Mouse (Mus musculus) hindbrain, embryonic 15.5 days (tissue): ENCODE results near the gene Fbxo8. TPM values are rescaled to one million over a fixed set of nuclear protein-coding genes. Genes with fewer than 3 reads are reported as not detected.
A peak's percentile ranks its signal among the peaks of the same experiment; 100 is the strongest.

Experiments
- ATAC-seq: fragments of 200-750 bp; cut with Nextera tagmentation; 2 replicates; pipeline ENCODE4 v1.8.0; 2017; ENCODE audit warnings: low read depth, moderate number of reproducible peaks, moderate TSS enrichment; ENCODE audit not compliant: low FRiP score
- H3K27ac ChIP-seq: fragments of 300-500 bp; sonication (generic); replicated peaks from 2 replicates; pipeline ENCODE4 v1.5.1; 2015; ENCODE audit warnings: mild to moderate bottlenecking, inconsistent platforms
- H3K27me3 ChIP-seq: fragments of 300-500 bp; sonication (generic); 2 replicates; pipeline ENCODE4 v1.6.1; 2015; ENCODE audit warnings: control low read depth, inconsistent platforms
- H3K36me3 ChIP-seq: fragments of 300-500 bp; sonication (generic); 2 replicates; pipeline ENCODE4 v1.6.1; 2015; ENCODE audit warnings: control low read depth, inconsistent platforms
- H3K4me1 ChIP-seq: fragments of 300-500 bp; sonication (generic); replicated peaks from 2 replicates; pipeline ENCODE4 v1.6.1; 2015; ENCODE audit warnings: control low read depth, inconsistent platforms
- H3K4me2 ChIP-seq: fragments of 300-500 bp; sonication (generic); 2 replicates; pipeline ENCODE4 v1.6.1; 2015; ENCODE audit warnings: moderate library complexity, mild to moderate bottlenecking, inconsistent platforms
- H3K4me3 ChIP-seq: fragments of 300-500 bp; sonication (generic); 2 replicates; pipeline ENCODE4 v1.5.1; 2015; ENCODE audit warnings: mild to moderate bottlenecking, inconsistent platforms
- H3K9ac ChIP-seq: fragments of 300-500 bp; sonication (generic); 2 replicates; pipeline ENCODE4 v1.6.1; 2015; ENCODE audit warnings: inconsistent platforms
- H3K9me3 ChIP-seq: fragments of 300-500 bp; sonication (generic); 2 replicates; pipeline ENCODE4 v1.6.1; 2016; ENCODE audit warnings: control low read depth, inconsistent platforms
- WGBS: fragments of 180-500 bp; shearing (Covaris S2); methylation state at CpG from one replicate; pipeline ENCODE4 v1.1.7; 2015; 5-methylcytosine and 5-hydroxymethylcytosine counted together
- polyA plus RNA-seq: library from polyadenylated mRNA; unstranded; fragments of >200 nt; fragmentation: Nextera tagmentation; extraction: Ambion mirVana; gene quantifications from 2 replicates; pipeline ENCODE4 v1.2.1, GENCODE M21; 2015

Gene Fbxo8
- 37.8 and 42.4 TPM in 2 replicates for polyA plus RNA-seq

- peaks cover 17% of the 10 kb centered on the region for H3K4me1 ChIP-seq
- H3K4me3 ChIP-seq: peak within 1 kb of the TSS; percentile 86
- ATAC-seq: peak; percentile 94
- H3K4me2 ChIP-seq: peak within 1 kb of the TSS; percentile 70
- H3K36me3 ChIP-seq: no peaks in the 10 kb centered on the region
- H3K9me3 ChIP-seq: no peaks in the 10 kb centered on the region
- peak within 1 kb of the TSS; percentile 88 for H3K27ac ChIP-seq
- peak within 1 kb of the TSS; percentile 70 for H3K9ac ChIP-seq
- WGBS: under 1% methylated on average over 53 of the region's 53 CpGs
- no peaks in the 10 kb centered on the region for H3K27me3 ChIP-seq
These were observed at the start of gene Fbxo8, which contains the start of gene Cep44 for GRCm38 (mm10) chr8:56550558-56551360. Gene Fbxo8 (plus strand): TSS chr8:56551090. Gene Cep44 (minus strand): TSS chr8:56551047.

GRCm38 (mm10) chr8:56501911-56502310, 49.0 kb upstream of the Fbxo8 start:
- Histone ChIP-seq H3K4me1 (no peaks in the 10 kb centered on the region), H3K4me2 (no peak overlapping the region), H3K9ac (no peak overlapping the region), H3K4me3 (no peak overlapping the region), H3K9me3 (no peaks in the 10 kb centered on the region), H3K27ac (no peak overlapping the region), H3K36me3 (no peaks in the 10 kb centered on the region), H3K27me3 (no peaks in the 10 kb centered on the region)
- ATAC-seq: no peak

GRCm38 (mm10) chr8:56508318-56508951, 42.5 kb upstream of the Fbxo8 start:
- 57% methylated on average over 3 of the region's 3 CpGs for WGBS
- no peaks in the 10 kb centered on the region for H3K9me3 ChIP-seq
- peak; percentile 30; the same call in 1 of the 2 replicates for ATAC-seq
- H3K27me3 ChIP-seq: no peaks in the 10 kb centered on the region
- H3K4me1 ChIP-seq: no peaks in the 10 kb centered on the region
- H3K9ac ChIP-seq: no peak overlapping the region
- no peak overlapping the region for H3K4me2 ChIP-seq
- no peak overlapping the region for H3K4me3 ChIP-seq
- H3K36me3 ChIP-seq: no peaks in the 10 kb centered on the region
- H3K27ac ChIP-seq: no peak overlapping the region

GRCm38 (mm10) chr8:56508952-56509479, 41.9 kb upstream of the Fbxo8 start:
- H3K9ac ChIP-seq: no peak overlapping the region
- H3K4me1 ChIP-seq: no peaks in the 10 kb centered on the region
- H3K9me3 ChIP-seq: no peaks in the 10 kb centered on the region
- H3K4me3 ChIP-seq: no peak overlapping the region
- no peak for ATAC-seq
- no peaks in the 10 kb centered on the region for H3K36me3 ChIP-seq
- WGBS: 76% methylated on average over 4 of the region's 4 CpGs
- H3K27me3 ChIP-seq: no peaks in the 10 kb centered on the region
- no peak overlapping the region for H3K4me2 ChIP-seq
- no peak overlapping the region for H3K27ac ChIP-seq

- 79% methylated on average over 6 of the region's 6 CpGs for WGBS
- Histone ChIP-seq H3K4me1 (no peaks in the 10 kb centered on the region), H3K4me2 (no peak overlapping the region), H3K36me3 (no peaks in the 10 kb centered on the region), H3K4me3 (no peak overlapping the region), H3K9me3 (no peaks in the 10 kb centered on the region), H3K27ac (no peak overlapping the region), H3K9ac (no peak overlapping the region), H3K27me3 (no peaks in the 10 kb centered on the region)
- no peak for ATAC-seq
These were observed 32.0 kb upstream of the Fbxo8 start for GRCm38 (mm10) chr8:56518848-56519247.

GRCm38 (mm10) chr8:56520249-56520648, 30.6 kb upstream of the Fbxo8 start:
- Histone ChIP-seq H3K36me3 (no peaks in the 10 kb centered on the region), H3K27me3 (no peaks in the 10 kb centered on the region), H3K4me2 (no peak overlapping the region), H3K4me1 (no peaks in the 10 kb centered on the region), H3K27ac (no peak overlapping the region), H3K9me3 (no peaks in the 10 kb centered on the region), H3K9ac (no peak overlapping the region), H3K4me3 (no peak overlapping the region)
- WGBS: 84% methylated on average over 2 of the region's 2 CpGs
- ATAC-seq: no peak

- H3K4me3 ChIP-seq: no peak overlapping the region
- H3K36me3 ChIP-seq: no peaks in the 10 kb centered on the region
- H3K9ac ChIP-seq: no peak overlapping the region
- ATAC-seq: no peak
- no peaks in the 10 kb centered on the region for H3K27me3 ChIP-seq
- H3K4me2 ChIP-seq: no peak overlapping the region
- no peaks in the 10 kb centered on the region for H3K4me1 ChIP-seq
- no peak overlapping the region for H3K27ac ChIP-seq
- no peaks in the 10 kb centered on the region for H3K9me3 ChIP-seq
- 89% methylated on average over 4 of the region's 4 CpGs for WGBS
These were observed 29.8 kb upstream of the Fbxo8 start for GRCm38 (mm10) chr8:56521051-56521450.

- ATAC-seq: no peak
- no peaks in the 10 kb centered on the region for H3K27me3 ChIP-seq
- 90% methylated on average over 6 of the region's 6 CpGs for WGBS
- H3K9me3 ChIP-seq: no peaks in the 10 kb centered on the region
- H3K4me1 ChIP-seq: no peaks in the 10 kb centered on the region
- H3K36me3 ChIP-seq: 0 out of 2 replicates have a peak, but pooled peaks cover 3% of the 10 kb centered on the region
- no peak overlapping the region for H3K9ac ChIP-seq
- H3K4me2 ChIP-seq: no peak overlapping the region
- no peak overlapping the region for H3K27ac ChIP-seq
- H3K4me3 ChIP-seq: no peak overlapping the region
These were observed 22.0 kb upstream of the Fbxo8 start for GRCm38 (mm10) chr8:56528869-56529268.

- Histone ChIP-seq H3K27ac (no peak overlapping the region), H3K27me3 (no peaks in the 10 kb centered on the region), H3K4me1 (no peaks in the 10 kb centered on the region), H3K9me3 (no peaks in the 10 kb centered on the region), H3K9ac (no peak overlapping the region), H3K4me3 (no peak overlapping the region), H3K4me2 (no peak overlapping the region), H3K36me3 (0 out of 2 replicates have a peak, but pooled peaks cover 3% of the 10 kb centered on the region)
- ATAC-seq: no peak
- WGBS: 6% methylated on average over 3 of the region's 3 CpGs
These were observed 20.5 kb upstream of the Fbxo8 start for GRCm38 (mm10) chr8:56530359-56530758.

GRCm38 (mm10) chr8:56540706-56541105, 10.2 kb upstream of the Fbxo8 start:
- H3K27me3 ChIP-seq: no peaks in the 10 kb centered on the region
- ATAC-seq: no peak
- no peak overlapping the region for H3K9ac ChIP-seq
- no peaks in the 10 kb centered on the region for H3K9me3 ChIP-seq
- H3K4me1 ChIP-seq: no peaks in the 10 kb centered on the region
- 95% methylated on average over 7 of the region's 7 CpGs for WGBS
- no peak overlapping the region for H3K4me2 ChIP-seq
- no peak overlapping the region for H3K4me3 ChIP-seq
- peaks cover 38% of the 10 kb centered on the region for H3K36me3 ChIP-seq
- no peak overlapping the region for H3K27ac ChIP-seq

- 97% methylated on average over 2 of the region's 2 CpGs for WGBS
- H3K9me3 ChIP-seq: no peaks in the 10 kb centered on the region
- no peak overlapping the region for H3K27ac ChIP-seq
- no peak for ATAC-seq
- H3K9ac ChIP-seq: no peak overlapping the region
- H3K36me3 ChIP-seq: peaks cover 9% of the 10 kb centered on the region; the same call in 1 of the 2 replicates
- H3K4me3 ChIP-seq: no peak overlapping the region
- H3K4me1 ChIP-seq: peaks cover 17% of the 10 kb centered on the region
- no peaks in the 10 kb centered on the region for H3K27me3 ChIP-seq
- no peak overlapping the region for H3K4me2 ChIP-seq
These were observed 3.0 kb upstream of the Fbxo8 start for GRCm38 (mm10) chr8:56547866-56548265.

GRCm38 (mm10) chr8:56551361-56551852, 517 bp downstream of the Fbxo8 start:
- H3K4me2 ChIP-seq: peak overlapping the region; percentile 70
- H3K36me3 ChIP-seq: no peaks in the 10 kb centered on the region
- no peaks in the 10 kb centered on the region for H3K27me3 ChIP-seq
- no peaks in the 10 kb centered on the region for H3K9me3 ChIP-seq
- H3K27ac ChIP-seq: peak overlapping the region; percentile 88
- peak overlapping the region; percentile 70 for H3K9ac ChIP-seq
- ATAC-seq: peak; percentile 99
- H3K4me1 ChIP-seq: peaks cover 17% of the 10 kb centered on the region
- WGBS: under 1% methylated on average over 28 of the region's 28 CpGs
- peak overlapping the region; percentile 86 for H3K4me3 ChIP-seq
